Mouse (Mus musculus) B cell, adult 67 days (primary cell): ENCODE measurements around the gene Olfr266. TPM values are rescaled to one million over a fixed set of nuclear protein-coding genes. Genes with fewer than 3 reads are reported as not detected.

Experiments
- total RNA-seq, 2 experiments: library from RNA; stranded (reverse); gene quantifications; 4 replicates each; pipeline ENCODE4 v1.2.4; 2023

The Olfr266 gene
- not detected for total RNA-seq

DNA sequence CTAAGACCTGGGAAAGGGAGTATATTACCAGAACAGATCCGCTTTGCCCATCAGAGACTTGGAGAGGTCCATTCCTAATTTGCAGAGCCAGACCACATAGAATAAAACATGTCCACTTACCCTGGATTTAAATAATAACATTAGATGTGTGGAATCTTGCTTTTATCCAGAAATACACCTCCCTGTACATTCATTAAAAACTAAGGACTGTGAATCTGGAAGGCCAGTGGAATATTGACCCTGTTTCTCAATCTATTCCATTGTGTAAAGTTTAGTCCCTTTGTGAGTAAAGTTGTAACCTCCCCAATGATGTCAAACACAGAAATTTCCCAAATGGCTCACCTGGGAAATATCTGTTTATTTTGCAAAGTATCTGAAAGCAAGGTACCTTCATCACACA is at the start of gene Olfr266:
TSS of gene Olfr266 (minus strand) at position 101 of the 400 bp plus-strand sequence.

DNA sequence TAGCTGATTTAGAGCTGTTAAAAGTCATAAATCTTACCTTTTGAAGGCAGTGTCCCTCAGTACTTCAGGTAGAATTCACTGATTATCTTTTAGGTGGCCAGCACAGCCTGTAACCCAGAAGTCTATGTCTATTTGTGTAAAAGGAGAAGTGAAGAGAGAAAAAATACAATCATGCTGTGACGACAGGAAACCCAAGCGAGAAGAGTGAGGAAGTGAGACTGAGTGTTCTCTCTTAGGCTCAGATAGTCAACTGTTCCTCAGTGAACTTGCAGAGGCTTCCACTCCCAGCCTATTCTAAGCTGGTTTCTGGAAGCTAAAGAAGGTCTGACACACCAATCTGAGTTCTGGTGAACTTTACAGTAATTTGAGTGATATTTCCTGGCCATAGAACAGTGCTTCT is 36.2 kb downstream of the Olfr266 start, which contains the start of gene Cd53:
TSS of gene Cd53 (minus strand) at position 220 of the 400 bp plus-strand sequence.

Other genes with a start within 250 kb of the Olfr266 start
- 10 to 100 TPM; 68.6 to 78.4 TPM for gene Lrif1, start 141.3 kb downstream of the Olfr266 start, total RNA-seq
- 100 to 1,000 TPM; 500 to 541 TPM for gene Cd53, start 36.1 kb downstream of the Olfr266 start, total RNA-seq
- 10 to 100 TPM; 50.1 to 53.5 TPM for gene Kcna3, start 209.9 kb upstream of the Olfr266 start, total RNA-seq